Mouse (Mus musculus) liver, adult 2 months (tissue): ENCODE data around the gene Tmem234.

Experiments
- CTCF ChIP-seq: fragments of 200-500 bp; IDR thresholded peaks from 2 replicates; pipeline ENCODE4 v1.5.1; 2011; ENCODE audit warnings: low read depth, low read length, control low read depth
- POLR2A ChIP-seq: fragments of 200-500 bp; IDR thresholded peaks from 2 replicates; pipeline ENCODE4 v1.6.1; 2011; ENCODE audit warnings: low read length, control low read depth; ENCODE audit not compliant: insufficient read depth; ENCODE audit errors: extremely low read depth

DNA sequence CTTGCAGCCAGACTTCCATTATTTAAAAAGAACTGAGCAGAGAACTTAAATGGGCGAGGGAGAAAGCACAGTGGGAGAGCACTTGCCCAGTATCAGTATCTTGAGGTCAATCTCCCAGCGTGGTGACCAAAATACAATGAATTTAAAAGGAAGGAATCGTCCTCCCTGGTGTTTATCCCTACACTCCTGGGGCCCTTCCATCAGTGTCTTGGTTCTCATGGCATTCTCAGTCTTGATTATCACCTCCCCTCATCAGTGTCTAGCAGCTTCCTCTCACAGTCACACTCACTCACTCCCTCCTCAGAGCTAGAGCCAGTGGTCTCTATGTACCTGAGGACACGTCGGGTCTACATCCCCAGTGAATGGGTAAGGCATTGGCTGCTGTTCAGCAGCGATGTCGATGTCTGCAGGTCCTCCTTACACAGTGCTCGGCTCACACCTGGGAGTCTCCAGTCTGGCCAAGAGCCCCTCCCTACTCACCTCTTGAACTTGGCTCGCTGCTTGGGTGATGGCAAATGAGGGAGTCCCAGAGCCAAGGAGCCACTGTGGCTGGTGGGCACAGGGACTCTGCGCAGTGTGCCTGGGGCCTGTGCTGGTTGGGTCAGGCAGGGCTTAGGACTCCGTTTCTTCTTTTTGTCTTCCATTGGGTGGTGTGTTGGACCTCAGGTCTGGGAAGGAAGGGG lies 21.8 kb downstream of the Tmem234 start:
- no peak for TF ChIP-seq CTCF
- TF ChIP-seq POLR2A = no peak
